In the genomic region with DNA sequence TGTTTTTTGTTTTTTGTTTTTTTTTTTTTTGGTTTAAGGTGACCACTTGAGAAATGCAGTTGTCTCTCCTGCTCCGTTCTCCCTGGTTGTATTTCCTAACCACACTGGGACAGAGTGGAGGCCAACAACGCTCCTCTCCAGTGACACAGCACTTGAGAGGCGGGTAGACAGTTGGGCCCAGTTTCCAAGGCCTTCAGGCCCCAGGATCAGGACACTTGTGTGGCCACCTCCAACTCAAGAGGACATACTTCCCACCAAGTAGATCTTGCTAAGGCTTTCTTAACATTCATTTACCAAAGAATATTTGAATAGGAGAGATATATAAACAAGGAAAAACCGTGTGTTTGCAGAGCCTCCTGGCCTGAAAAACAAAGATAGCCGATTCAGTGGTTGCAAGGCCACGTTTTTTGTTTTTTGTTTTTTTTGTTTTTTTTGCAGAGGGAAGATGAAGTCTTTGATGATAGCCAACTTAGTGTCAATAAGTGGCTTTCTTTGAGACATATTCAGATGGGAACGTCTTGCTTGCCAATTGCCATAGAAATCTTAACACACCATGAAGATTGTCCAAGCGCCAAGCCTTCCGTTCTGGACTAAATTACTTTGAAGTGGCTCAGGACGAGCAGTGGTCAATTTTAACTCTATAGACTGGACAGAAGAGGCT, we compare ENCODE assay signal across 14 mouse cellular contexts. TPM values are rescaled to one million over a fixed set of nuclear protein-coding genes. Genes with fewer than 3 reads are reported as not detected.
DNase-seq lines count a peak whose midpoint lies in the region; ATAC-seq and TF ChIP-seq lines count a peak whose summit lies in the region.
"Had no signal": no experiment of that assay in that cellular context is flagged by ENCODE, and none has a peak within 500 bp of the region (broad histone marks: within the 10 kb centered on the region; RNA-seq: fewer than 3 reads in every experiment).

No protein-coding gene starts in this region.

- H3K9me3 ChIP-seq in forebrain, embryonic 11.5 days (ENCODE audit: control insufficient read depth, low read length): no peaks in the 10 kb centered on the region
- no peaks in the 10 kb centered on the region for H3K9me3 ChIP-seq in hindbrain, embryonic 15.5 days
- H3K9me3 ChIP-seq: embryonic facial prominence, embryonic 13.5 days; stomach, embryonic 15.5 days had no signal

- H3K27ac ChIP-seq in forebrain, embryonic 11.5 days (ENCODE audit: low read depth, low read length): peak overlapping the region; percentile 93
- peak overlapping the region; percentile 67 for H3K27ac ChIP-seq in hindbrain, embryonic 15.5 days (replicated peaks)
- H3K27ac ChIP-seq: embryonic facial prominence, embryonic 13.5 days; stomach, embryonic 15.5 days had no signal

- no peak overlapping the region for H3K4me3 ChIP-seq in forebrain, embryonic 11.5 days (ENCODE audit: low read depth, low read length)
- H3K4me3 ChIP-seq in hindbrain, embryonic 15.5 days: no peak overlapping the region
- H3K4me3 ChIP-seq: embryonic facial prominence, embryonic 13.5 days; stomach, embryonic 15.5 days had no signal

- DNase-seq in adipocyte (ENCODE audit: low spot score): peak; percentile 12
- peak; percentile 89 for DNase-seq in brain, embryonic 14.5 days (ENCODE audit: low read depth)
- no peak for DNase-seq in forebrain, embryonic 11.5 days (ENCODE audit: low spot score)
- DNase-seq in kidney, adult 11 months: no peak
- DNase-seq in kidney, postnatal 25 days: no peak
- no peak for DNase-seq in right cerebral cortex, postnatal 10 days (ENCODE audit: low spot score in 2 of 2)

- TF ChIP-seq CTCF in brain, embryonic 14.5 days (IDR thresholded peaks at IDR 0.05; ENCODE audit: borderline replicate concordance, extremely low read depth, insufficient read depth, insufficient read length): no peak

- peaks cover 33% of the 10 kb centered on the region for H3K4me1 ChIP-seq in forebrain, embryonic 11.5 days (replicated peaks; ENCODE audit: control insufficient read depth, insufficient read depth, low read length)
- peaks cover 35% of the 10 kb centered on the region for H3K4me1 ChIP-seq in hindbrain, embryonic 15.5 days (replicated peaks)

- no peak for ATAC-seq in forebrain, embryonic 11.5 days (replicated peaks; ENCODE audit: low FRiP score)
- ATAC-seq in hindbrain, embryonic 15.5 days (ENCODE audit: low FRiP score, low read depth): no peak
- ATAC-seq: intestine, postnatal 0 days had no signal

- no peak overlapping the region for H3K4me2 ChIP-seq in forebrain, embryonic 11.5 days (ENCODE audit: low read depth, low read length, severe bottlenecking)
- H3K4me2 ChIP-seq in hindbrain, embryonic 15.5 days: no peak overlapping the region
- H3K4me2 ChIP-seq: embryonic facial prominence, embryonic 13.5 days; liver, embryonic 11.5 days; stomach, embryonic 15.5 days had no signal

- H3K36me3 ChIP-seq in forebrain, embryonic 11.5 days (ENCODE audit: control insufficient read depth, insufficient read depth, low read length): no peaks in the 10 kb centered on the region
- no peaks in the 10 kb centered on the region for H3K36me3 ChIP-seq in hindbrain, embryonic 15.5 days
- H3K36me3 ChIP-seq: embryonic facial prominence, embryonic 13.5 days; stomach, embryonic 15.5 days had no signal

- peaks cover 16% of the 10 kb centered on the region; the same call in 1 of the 2 replicates for H3K27me3 ChIP-seq in forebrain, embryonic 11.5 days (ENCODE audit: control insufficient read depth, insufficient read depth, low read length)
- H3K27me3 ChIP-seq in hindbrain, embryonic 15.5 days: peaks cover 48% of the 10 kb centered on the region
- H3K27me3 ChIP-seq: CH12.LX had no signal

- 19% methylated on average over 10 of the region's 10 CpGs for WGBS in forebrain, embryonic 11.5 days
- 30% methylated on average over 10 of the region's 10 CpGs for WGBS in hindbrain, embryonic 15.5 days

- TF ChIP-seq POLR2A in brain, embryonic 14.5 days (IDR thresholded peaks at IDR 0.05; ENCODE audit: borderline replicate concordance, extremely low read depth, insufficient read depth, insufficient read length, poor library complexity, severe bottlenecking): no peak

- peak overlapping the region; percentile 43; the same call in 1 of the 2 replicates for H3K9ac ChIP-seq in forebrain, embryonic 11.5 days (ENCODE audit: low read length)
- H3K9ac ChIP-seq in hindbrain, embryonic 15.5 days: no peak overlapping the region
- H3K9ac ChIP-seq: embryonic facial prominence, embryonic 13.5 days; stomach, embryonic 15.5 days had no signal

RNA-seq across cellular contexts. Expression of a gene that starts 4.1 kb away (rescaled TPM):
- polyA plus RNA-seq in brain, embryonic 14.5 days (2012; rRNA removed): 0.16 and 0.52 TPM in 2 replicates
- polyA plus RNA-seq in forebrain, embryonic 11.5 days (2014; fragmentation: Nextera tagmentation; extraction: Ambion mirVana): 1.7 and 2.4 TPM in 2 replicates
- 2.4 and 2.7 TPM in 2 replicates for polyA plus RNA-seq in hindbrain, embryonic 15.5 days (2015; fragmentation: Nextera tagmentation; extraction: Ambion mirVana)
- polyA plus RNA-seq: heart, postnatal 0 days; intestine, postnatal 0 days; liver, embryonic 11.5 days; lung, embryonic 16.5 days; stomach, embryonic 15.5 days had no signal

RNA-seq across cellular contexts. Expression of a gene that starts 10.4 kb away (rescaled TPM):
- 10.4 and 18.6 TPM in 2 replicates for polyA plus RNA-seq in brain, embryonic 14.5 days (2012; rRNA removed)
- 28.6 and 30.0 TPM in 2 replicates for polyA plus RNA-seq in forebrain, embryonic 11.5 days (2014; fragmentation: Nextera tagmentation; extraction: Ambion mirVana)
- polyA plus RNA-seq in hindbrain, embryonic 15.5 days (2015; fragmentation: Nextera tagmentation; extraction: Ambion mirVana): 13.8 and 17.9 TPM in 2 replicates
- polyA plus RNA-seq: heart, postnatal 0 days; intestine, postnatal 0 days; lung, embryonic 16.5 days; stomach, embryonic 15.5 days had no signal

RNA-seq across cellular contexts. Expression of a gene that starts 20.2 kb away (rescaled TPM):
- polyA plus RNA-seq in brain, embryonic 14.5 days (2012; rRNA removed): 51.8 and 66.8 TPM in 2 replicates
- polyA plus RNA-seq in forebrain, embryonic 11.5 days (2014; fragmentation: Nextera tagmentation; extraction: Ambion mirVana): 10.3 and 11.4 TPM in 2 replicates
- 11.6 and 12.9 TPM in 2 replicates for polyA plus RNA-seq in hindbrain, embryonic 15.5 days (2015; fragmentation: Nextera tagmentation; extraction: Ambion mirVana)
- polyA plus RNA-seq: heart, postnatal 0 days; intestine, postnatal 0 days; liver, embryonic 11.5 days; lung, embryonic 16.5 days; stomach, embryonic 15.5 days had no signal

RNA-seq across cellular contexts. Expression of a gene that starts 35.4 kb away (rescaled TPM):
- 0.16 and 0.25 TPM in 2 replicates for polyA plus RNA-seq in brain, embryonic 14.5 days (2012; rRNA removed)
- polyA plus RNA-seq in forebrain, embryonic 11.5 days (2014; fragmentation: Nextera tagmentation; extraction: Ambion mirVana): 0.29 and 0.48 TPM in 2 replicates
- polyA plus RNA-seq in hindbrain, embryonic 15.5 days (2015; fragmentation: Nextera tagmentation; extraction: Ambion mirVana): 0.50 and 0.64 TPM in 2 replicates
- polyA plus RNA-seq: embryonic facial prominence, embryonic 13.5 days; heart, postnatal 0 days; intestine, postnatal 0 days; liver, embryonic 11.5 days; lung, embryonic 16.5 days; stomach, embryonic 15.5 days had no signal

Comparison
In these comparisons a context has a peak if more than half of its experiments do, and no peak if none do; other contexts are left out.
1. DNase-seq: peak in adipocyte (single experiment) and brain, embryonic 14.5 days (single experiment); none in forebrain, embryonic 11.5 days (single experiment), kidney, adult 11 months (single experiment), kidney, postnatal 25 days (0 of 2) and right cerebral cortex, postnatal 10 days (0 of 2).